In genomic region chr7:105480561-105481504, GRCm38 (mm10) we compare ENCODE assay signal across 8 mouse cellular contexts. TPM values are rescaled to one million over a fixed set of nuclear protein-coding genes. Genes with fewer than 3 reads are reported as not detected.
DNase-seq lines count a peak whose midpoint lies in the region; ATAC-seq and TF ChIP-seq lines count a peak whose summit lies in the region.

No protein-coding gene starts in this region.

- no peak for TF ChIP-seq CTCF in ES-Bruce4 (IDR thresholded peaks at IDR 0.05; ENCODE audit: low read depth, low read length)

- 0 out of 2 replicates have a peak, but pooled peaks cover 1% of the 10 kb centered on the region for H3K27me3 ChIP-seq in ES-Bruce4 (ENCODE audit: control insufficient read depth, insufficient read depth, low read length, poor library complexity, severe bottlenecking)
- no peaks in the 10 kb centered on the region for H3K27me3 ChIP-seq in forebrain, embryonic 14.5 days (replicated peaks; ENCODE audit: control insufficient read depth, insufficient read depth, low read length)
- peaks cover 45% of the 10 kb centered on the region for H3K27me3 ChIP-seq in limb, embryonic 10.5 days (ENCODE audit: low read depth, poor library complexity, severe bottlenecking)
- H3K27me3 ChIP-seq in midbrain, embryonic 16.5 days (ENCODE audit: control insufficient read depth, insufficient read depth, low read depth, low read length), result no peaks in the 10 kb centered on the region

- ATAC-seq in forebrain, embryonic 14.5 days, result peak; percentile 8; the same call in 1 of the 2 replicates
- no peak for ATAC-seq in midbrain, embryonic 16.5 days
- ATAC-seq in CD4-positive, CD25-positive, alpha-beta regulatory T cell, adult 4 months, result no peak
- ATAC-seq in activated CD4-positive, CD25-positive, alpha-beta regulatory T cell, adult 4 months, result no peak

- no peaks in the 10 kb centered on the region for H3K9me3 ChIP-seq in ES-Bruce4 (replicated peaks; ENCODE audit: control insufficient read depth, insufficient read depth, low read length, poor library complexity, severe bottlenecking)
- H3K9me3 ChIP-seq in forebrain, embryonic 14.5 days (replicated peaks; ENCODE audit: control insufficient read depth, low read length), result no peaks in the 10 kb centered on the region
- H3K9me3 ChIP-seq in limb, embryonic 10.5 days (replicated peaks), result no peaks in the 10 kb centered on the region
- no peaks in the 10 kb centered on the region for H3K9me3 ChIP-seq in midbrain, embryonic 16.5 days (replicated peaks; ENCODE audit: control insufficient read depth, low read length, poor library complexity, severe bottlenecking)

- no peak for TF ChIP-seq EP300 in ES-Bruce4 (IDR thresholded peaks at IDR 0.05; ENCODE audit: insufficient read depth, low read depth, low read length)

- no peaks in the 10 kb centered on the region for H3K36me3 ChIP-seq in ES-Bruce4 (ENCODE audit: control insufficient read depth, insufficient read depth, low read length, poor library complexity, severe bottlenecking)
- H3K36me3 ChIP-seq in forebrain, embryonic 14.5 days (ENCODE audit: control insufficient read depth, insufficient read depth, low read length), result no peaks in the 10 kb centered on the region
- no peaks in the 10 kb centered on the region for H3K36me3 ChIP-seq in limb, embryonic 10.5 days
- no peaks in the 10 kb centered on the region for H3K36me3 ChIP-seq in midbrain, embryonic 16.5 days (ENCODE audit: control insufficient read depth, insufficient read depth, low read length)

- DNase-seq in adrenal gland, postnatal 25 days, result peak; percentile 70
- DNase-seq in forebrain, embryonic 14.5 days (ENCODE audit: low spot score), result peak; percentile 52
- peak; percentile 61 to 70 for DNase-seq in heart, postnatal 36 days
- DNase-seq in limb, embryonic 10.5 days (ENCODE audit: low spot score), result peak; percentile 33

- H3K4me2 ChIP-seq in forebrain, embryonic 14.5 days (ENCODE audit: low read length), result peak overlapping the region; percentile 88
- H3K4me2 ChIP-seq in midbrain, embryonic 16.5 days (ENCODE audit: low read length), result peak overlapping the region; percentile 89

- intact Hi-C loops in heart, postnatal 36 days (cut with DNase I), result loop anchor here (2.0 to 5.0 kb wide), 4 partner anchors 34 to 331 kb away; partner anchors contain the start of genes Mrpl17 and Trim3

- no peak for TF ChIP-seq POLR2A in ES-Bruce4 (IDR thresholded peaks at IDR 0.05; ENCODE audit: insufficient read depth, low read length)

- no peaks in the 10 kb centered on the region for H3K4me1 ChIP-seq in ES-Bruce4 (ENCODE audit: control insufficient read depth, insufficient read depth, low read length)
- peaks cover 13% of the 10 kb centered on the region; the same call in 1 of the 2 replicates for H3K4me1 ChIP-seq in forebrain, embryonic 14.5 days (ENCODE audit: control insufficient read depth, insufficient read depth, low read length)
- H3K4me1 ChIP-seq in limb, embryonic 10.5 days, result peaks cover 15% of the 10 kb centered on the region
- H3K4me1 ChIP-seq in midbrain, embryonic 16.5 days (ENCODE audit: control insufficient read depth, insufficient read depth, low read length), result peaks cover 10% of the 10 kb centered on the region

- WGBS in forebrain, embryonic 14.5 days, result 65% methylated on average over 23 of the region's 23 CpGs
- 65% methylated on average over 23 of the region's 23 CpGs for WGBS in limb, embryonic 10.5 days
- 66% methylated on average over 23 of the region's 23 CpGs for WGBS in midbrain, embryonic 16.5 days

- H3K4me3 ChIP-seq in ES-Bruce4 (ENCODE audit: low read depth, low read length), result peak overlapping the region; percentile 45
- peak overlapping the region; percentile 41 for H3K4me3 ChIP-seq in forebrain, embryonic 14.5 days (ENCODE audit: low read depth, low read length)
- peak overlapping the region; percentile 60 for H3K4me3 ChIP-seq in limb, embryonic 10.5 days
- H3K4me3 ChIP-seq in midbrain, embryonic 16.5 days (ENCODE audit: low read depth, low read length), result peak overlapping the region; percentile 50

- no peak overlapping the region for H3K27ac ChIP-seq in ES-Bruce4 (ENCODE audit: insufficient read depth, low read length)
- no peak overlapping the region; the same call in 1 of the 2 replicates for H3K27ac ChIP-seq in forebrain, embryonic 14.5 days (ENCODE audit: low read depth, low read length)
- peak overlapping the region; percentile 86 for H3K27ac ChIP-seq in limb, embryonic 10.5 days
- peak overlapping the region; percentile 77 for H3K27ac ChIP-seq in midbrain, embryonic 16.5 days (ENCODE audit: low read length)

- H3K9ac ChIP-seq in ES-Bruce4 (ENCODE audit: low read depth, poor library complexity, severe bottlenecking), result no peak overlapping the region
- H3K9ac ChIP-seq in forebrain, embryonic 14.5 days (ENCODE audit: low read length), result peak overlapping the region; percentile 72
- H3K9ac ChIP-seq in midbrain, embryonic 16.5 days (ENCODE audit: low read depth, low read length), result peak overlapping the region; percentile 87

RNA-seq across cellular contexts. Expression of gene Cavin3, which starts 1.3 kb away (rescaled TPM):
- 0.96 and 1.1 TPM in 2 replicates for polyA plus RNA-seq in ES-Bruce4 (2011; ENCODE audit: insufficient read depth, insufficient read length, low read depth, missing spikeins)
- total RNA-seq in adrenal gland, postnatal 25 days (2021), result 77.1 and 96.1 TPM in 2 replicates
- 28.6 and 31.3 TPM in 2 replicates for polyA plus RNA-seq in forebrain, embryonic 14.5 days (2014; fragmentation: Nextera tagmentation; extraction: Ambion mirVana)
- total RNA-seq in heart, postnatal 36 days (2021), result 10 to 100 TPM; 19.9 to 22.4 TPM
- 20.4 and 21.6 TPM in 2 replicates for polyA plus RNA-seq in limb, embryonic 10.5 days (2016; fragmentation: Nextera tagmentation; extraction: Ambion mirVana)
- polyA plus RNA-seq in midbrain, embryonic 16.5 days (2015; fragmentation: Nextera tagmentation; extraction: Ambion mirVana), result 28.6 and 31.0 TPM in 2 replicates
- under 1 TPM in 1 of 2 experiments, not detected in 1; 0.19 TPM for polyA plus RNA-seq in CD4-positive, CD25-positive, alpha-beta regulatory T cell, adult 4 months (2017; shearing (Covaris generic))
- polyA plus RNA-seq in activated CD4-positive, CD25-positive, alpha-beta regulatory T cell, adult 4 months (2017; shearing (Covaris generic)), result not detected

RNA-seq across cellular contexts. Expression of gene Cckbr, which starts 55.3 kb away (rescaled TPM):
- 0.40 TPM in 1 of 2 replicates, not detected in the other for polyA plus RNA-seq in ES-Bruce4 (2011; ENCODE audit: insufficient read depth, insufficient read length, low read depth, missing spikeins)
- total RNA-seq in adrenal gland, postnatal 25 days (2021), result not detected in 2 replicates
- polyA plus RNA-seq in forebrain, embryonic 14.5 days (2014; fragmentation: Nextera tagmentation; extraction: Ambion mirVana), result 1.1 and 1.6 TPM in 2 replicates
- total RNA-seq in heart, postnatal 36 days (2021), result not detected
- 0.05 TPM in 2 replicates for polyA plus RNA-seq in limb, embryonic 10.5 days (2016; fragmentation: Nextera tagmentation; extraction: Ambion mirVana)
- polyA plus RNA-seq in midbrain, embryonic 16.5 days (2015; fragmentation: Nextera tagmentation; extraction: Ambion mirVana), result 6.2 and 8.5 TPM in 2 replicates
- not detected for polyA plus RNA-seq in CD4-positive, CD25-positive, alpha-beta regulatory T cell, adult 4 months (2017; shearing (Covaris generic))
- polyA plus RNA-seq in activated CD4-positive, CD25-positive, alpha-beta regulatory T cell, adult 4 months (2017; shearing (Covaris generic)), result not detected

Comparison
In these comparisons a context has a peak if more than half of its experiments do, and no peak if none do; other contexts are left out.
1. H3K27ac ChIP-seq: peak in limb, embryonic 10.5 days (single experiment) and midbrain, embryonic 16.5 days (single experiment); none in ES-Bruce4 (single experiment) and forebrain, embryonic 14.5 days (single experiment).
2. RNA of gene Cavin3, which starts 1.3 kb away (polyA plus RNA-seq): 28.6 to 31.0 TPM in midbrain, embryonic 16.5 days, 28.6 to 31.3 TPM in forebrain, embryonic 14.5 days and 20.4 to 21.6 TPM in limb, embryonic 10.5 days; 0.96 to 1.1 TPM in ES-Bruce4, 0.19 TPM in CD4-positive, CD25-positive, alpha-beta regulatory T cell, adult 4 months and not detected in activated CD4-positive, CD25-positive, alpha-beta regulatory T cell, adult 4 months; every median in the first group is over 10 times any median in the second.
3. Peak in every context shown above with its lines, with median percentiles within 50 percentile points of each other: H3K4me3 ChIP-seq and DNase-seq.